Mouse (Mus musculus) limb, embryonic 15.5 days (tissue): ENCODE results near the gene Cd180. TPM values are rescaled to one million over a fixed set of nuclear protein-coding genes. Genes with fewer than 3 reads are reported as not detected.

Source experiments
- ATAC-seq: fragments of 200-750 bp; cut with Nextera tagmentation; 2 replicates; pipeline ENCODE4 v1.8.0; 2017; ENCODE audit warnings: low read depth, moderate TSS enrichment; ENCODE audit not compliant: insufficient number of reproducible peaks, low FRiP score, low TSS enrichment
- H3K27ac ChIP-seq: fragments of 300-500 bp; sonication (generic); 2 replicates; pipeline ENCODE4 v1.5.1; 2015; ENCODE audit warnings: moderate library complexity, mild to moderate bottlenecking, inconsistent platforms
- H3K27me3 ChIP-seq: fragments of 300-500 bp; sonication (generic); 2 replicates; pipeline ENCODE4 v1.6.1; 2015; ENCODE audit warnings: inconsistent platforms
- H3K36me3 ChIP-seq: fragments of 300-500 bp; sonication (generic); 2 replicates; pipeline ENCODE4 v1.6.1; 2015; ENCODE audit warnings: inconsistent platforms
- H3K4me1 ChIP-seq: fragments of 300-500 bp; sonication (generic); 2 replicates; pipeline ENCODE4 v1.6.1; 2015; ENCODE audit warnings: inconsistent platforms
- H3K4me2 ChIP-seq: fragments of 300-500 bp; sonication (generic); 2 replicates; pipeline ENCODE4 v1.6.1; 2015; ENCODE audit warnings: mild to moderate bottlenecking, inconsistent platforms
- H3K4me3 ChIP-seq: fragments of 300-500 bp; sonication (generic); 2 replicates; pipeline ENCODE4 v1.5.1; 2015; ENCODE audit warnings: mild to moderate bottlenecking, inconsistent platforms
- H3K9ac ChIP-seq: fragments of 300-500 bp; sonication (generic); 2 replicates; pipeline ENCODE4 v1.6.1; 2015; ENCODE audit warnings: inconsistent platforms
- H3K9me3 ChIP-seq: fragments of 300-500 bp; sonication (generic); 2 replicates; pipeline ENCODE4 v1.6.1; 2016; ENCODE audit warnings: inconsistent platforms
- WGBS: fragments of 180-500 bp; shearing (Covaris S2); methylation state at CpG from one replicate; pipeline ENCODE4 v1.1.7; 2015; 5-methylcytosine and 5-hydroxymethylcytosine counted together
- polyA plus RNA-seq: library from polyadenylated mRNA; unstranded; fragments of >200 nt; fragmentation: Nextera tagmentation; extraction: Ambion mirVana; gene quantifications from 2 replicates; pipeline ENCODE4 v1.2.1, GENCODE M21; 2015

Cd180 gene
- polyA plus RNA-seq, 1 experiment from 2014 or later: 0.46 TPM

- H3K9me3 ChIP-seq: no peaks in the 10 kb centered on the region
- H3K4me2 ChIP-seq: no peak overlapping the region
- H3K9ac ChIP-seq: no peak overlapping the region
- H3K36me3 ChIP-seq: no peaks in the 10 kb centered on the region
- WGBS: 84% methylated on average over 1 of the region's 1 CpGs
- H3K4me1 ChIP-seq: no peaks in the 10 kb centered on the region
- H3K27ac ChIP-seq: no peak overlapping the region
- H3K4me3 ChIP-seq: no peak overlapping the region
- ATAC-seq: no peak
- no peaks in the 10 kb centered on the region for H3K27me3 ChIP-seq
Measured at GRCm38 (mm10) chr13:102688121-102688520, 5.2 kb upstream of the Cd180 start.

- WGBS: 78% methylated on average over 6 of the region's 6 CpGs
Measured at GRCm38 (mm10) chr13:102689201-102690090, 3.9 kb upstream of the Cd180 start.

GRCm38 (mm10) chr13:102690184-102690583 is 3.2 kb upstream of the Cd180 start:
- H3K4me2 ChIP-seq: no peak overlapping the region
- no peaks in the 10 kb centered on the region for H3K9me3 ChIP-seq
- no peak overlapping the region for H3K9ac ChIP-seq
- WGBS: 85% methylated on average over 5 of the region's 5 CpGs
- H3K36me3 ChIP-seq: no peaks in the 10 kb centered on the region
- H3K4me3 ChIP-seq: no peak overlapping the region
- H3K27ac ChIP-seq: no peak overlapping the region
- no peaks in the 10 kb centered on the region for H3K27me3 ChIP-seq
- ATAC-seq: no peak
- no peaks in the 10 kb centered on the region for H3K4me1 ChIP-seq

More at GRCm38 (mm10) chr13:102689201-102690090, 3.9 kb upstream of the Cd180 start:
- Histone ChIP-seq H3K4me2 (no peak overlapping the region), H3K27ac (no peak overlapping the region), H3K9me3 (no peaks in the 10 kb centered on the region), H3K4me1 (no peaks in the 10 kb centered on the region), H3K9ac (no peak overlapping the region), H3K27me3 (no peaks in the 10 kb centered on the region), H3K36me3 (no peaks in the 10 kb centered on the region), H3K4me3 (no peak overlapping the region)
- no peak for ATAC-seq

GRCm38 (mm10) chr13:102691408-102692150 is 1.8 kb upstream of the Cd180 start:
- H3K9me3 ChIP-seq: no peaks in the 10 kb centered on the region
- no peak overlapping the region for H3K27ac ChIP-seq
- H3K4me3 ChIP-seq: no peak overlapping the region
- no peaks in the 10 kb centered on the region for H3K27me3 ChIP-seq
- no peak overlapping the region for H3K4me2 ChIP-seq
- ATAC-seq: no peak
- no peaks in the 10 kb centered on the region for H3K4me1 ChIP-seq
- no peaks in the 10 kb centered on the region for H3K36me3 ChIP-seq
- no peak overlapping the region for H3K9ac ChIP-seq
- 76% methylated on average over 11 of the region's 11 CpGs for WGBS

- no peaks in the 10 kb centered on the region for H3K36me3 ChIP-seq
- 90% methylated on average over 7 of the region's 7 CpGs for WGBS
- no peak overlapping the region for H3K4me2 ChIP-seq
- H3K4me3 ChIP-seq: no peak overlapping the region
- no peak overlapping the region for H3K27ac ChIP-seq
- ATAC-seq: no peak
- peaks cover 7% of the 10 kb centered on the region for H3K4me1 ChIP-seq
- no peaks in the 10 kb centered on the region for H3K9me3 ChIP-seq
- no peak overlapping the region for H3K9ac ChIP-seq
- H3K27me3 ChIP-seq: no peaks in the 10 kb centered on the region
Measured at GRCm38 (mm10) chr13:102694154-102694553, 796 bp downstream of the Cd180 start.

- peaks cover 7% of the 10 kb centered on the region for H3K4me1 ChIP-seq
- H3K9me3 ChIP-seq: no peaks in the 10 kb centered on the region
- no peaks in the 10 kb centered on the region for H3K27me3 ChIP-seq
- H3K4me2 ChIP-seq: no peak overlapping the region
- 70% methylated on average over 7 of the region's 7 CpGs for WGBS
- no peak overlapping the region for H3K27ac ChIP-seq
- no peak for ATAC-seq
- H3K9ac ChIP-seq: no peak overlapping the region
- H3K36me3 ChIP-seq: no peaks in the 10 kb centered on the region
- H3K4me3 ChIP-seq: no peak overlapping the region
Measured at GRCm38 (mm10) chr13:102695121-102695905, 2.0 kb downstream of the Cd180 start.

GRCm38 (mm10) chr13:102698335-102698734 is 5.0 kb downstream of the Cd180 start:
- WGBS: 34% methylated on average over 10 of the region's 10 CpGs
- H3K36me3 ChIP-seq: no peaks in the 10 kb centered on the region
- H3K9ac ChIP-seq: no peak overlapping the region
- no peaks in the 10 kb centered on the region for H3K27me3 ChIP-seq
- peaks cover 7% of the 10 kb centered on the region for H3K4me1 ChIP-seq
- ATAC-seq: no peak
- no peak overlapping the region for H3K27ac ChIP-seq
- 0 out of 2 replicates have a peak overlapping the region, but pooled peaks have one; percentile 16 for H3K4me3 ChIP-seq
- peak overlapping the region; percentile 17 for H3K4me2 ChIP-seq
- no peaks in the 10 kb centered on the region for H3K9me3 ChIP-seq

- Histone ChIP-seq H3K4me1 (peaks cover 7% of the 10 kb centered on the region), H3K27me3 (no peaks in the 10 kb centered on the region), H3K4me3 (0 out of 2 replicates have a peak overlapping the region, but pooled peaks have one; percentile 16), H3K36me3 (no peaks in the 10 kb centered on the region), H3K9me3 (no peaks in the 10 kb centered on the region), H3K27ac (peak overlapping the region; percentile 38; the same call in 1 of the 2 replicates), H3K9ac (no peak overlapping the region), H3K4me2 (peak overlapping the region; percentile 17)
- WGBS: 39% methylated on average over 14 of the region's 14 CpGs
- ATAC-seq: no peak
Measured at GRCm38 (mm10) chr13:102698751-102699323, 5.5 kb downstream of the Cd180 start.

- WGBS: 78% methylated on average over 5 of the region's 5 CpGs
- H3K4me2 ChIP-seq: no peak overlapping the region
Measured at GRCm38 (mm10) chr13:102700176-102700575, 6.8 kb downstream of the Cd180 start.

GRCm38 (mm10) chr13:102700744-102701143 is 7.4 kb downstream of the Cd180 start:
- no peak for ATAC-seq
- Histone ChIP-seq H3K4me1 (peaks cover 7% of the 10 kb centered on the region), H3K4me2 (no peak overlapping the region), H3K9ac (no peak overlapping the region), H3K27me3 (no peaks in the 10 kb centered on the region), H3K4me3 (no peak overlapping the region), H3K9me3 (no peaks in the 10 kb centered on the region), H3K36me3 (no peaks in the 10 kb centered on the region), H3K27ac (no peak overlapping the region)
- 94% methylated on average over 3 of the region's 3 CpGs for WGBS

More at GRCm38 (mm10) chr13:102700176-102700575, 6.8 kb downstream of the Cd180 start:
- H3K9me3 ChIP-seq: no peaks in the 10 kb centered on the region
- peaks cover 7% of the 10 kb centered on the region for H3K4me1 ChIP-seq
- no peak overlapping the region for H3K9ac ChIP-seq
- H3K36me3 ChIP-seq: no peaks in the 10 kb centered on the region
- H3K27me3 ChIP-seq: no peaks in the 10 kb centered on the region
- ATAC-seq: no peak
- H3K4me3 ChIP-seq: no peak overlapping the region
- no peak overlapping the region for H3K27ac ChIP-seq

- no peak overlapping the region for H3K27ac ChIP-seq
- no peaks in the 10 kb centered on the region for H3K27me3 ChIP-seq
- H3K36me3 ChIP-seq: no peaks in the 10 kb centered on the region
- H3K4me3 ChIP-seq: no peak overlapping the region
- 66% methylated on average over 1 of the region's 1 CpGs for WGBS
- H3K4me2 ChIP-seq: no peak overlapping the region
- H3K9ac ChIP-seq: no peak overlapping the region
- no peaks in the 10 kb centered on the region for H3K4me1 ChIP-seq
- ATAC-seq: no peak
- H3K9me3 ChIP-seq: no peaks in the 10 kb centered on the region
Measured at GRCm38 (mm10) chr13:102716973-102717372, 23.6 kb downstream of the Cd180 start.
